Mouse (Mus musculus) ES-E14 (cell line): ENCODE measurements around the gene Malsu1. TPM values are rescaled to one million over a fixed set of nuclear protein-coding genes. Genes with fewer than 3 reads are reported as not detected.

Experiments
- DNase-seq: peaks from one replicate; pipeline ENCODE4 v3.0.0-alpha.2; 2013; ENCODE audit warnings: low read depth, low spot score
- H3K27ac ChIP-seq: 2 replicates; pipeline ENCODE4 v1.5.1; 2012; ENCODE audit warnings: low read depth, mild to moderate bottlenecking, low read length, moderate library complexity, mixed read lengths; ENCODE audit not compliant: poor library complexity, insufficient read depth, severe bottlenecking
- H3K36me3 ChIP-seq: 2 replicates; pipeline ENCODE4 v1.6.1; 2012; ENCODE audit warnings: mild to moderate bottlenecking, low read length, moderate library complexity, mixed read lengths; ENCODE audit not compliant: control insufficient read depth, poor library complexity, insufficient read depth, severe bottlenecking
- H3K4me1 ChIP-seq, 2 experiments: fragments of 150-350 bp in 1 of 2; sonication (generic) in 1 of 2; 2 replicates each; pipeline ENCODE4 v1.6.1; 2012; ENCODE audit warnings: low read length in 2 of 2, mild to moderate bottlenecking in 1 of 2, mixed read lengths in 1 of 2; ENCODE audit not compliant: control insufficient read depth in 2 of 2, insufficient read depth in 2 of 2, poor library complexity in 1 of 2
- H3K4me3 ChIP-seq, 2 experiments: fragments of 150-350 bp in 1 of 2; sonication (generic) in 1 of 2; 2 replicates each; pipeline ENCODE4 v1.5.1; 2012; ENCODE audit warnings: low read length in 2 of 2, low read depth in 1 of 2, mild to moderate bottlenecking in 1 of 2, mixed read lengths in 1 of 2; ENCODE audit not compliant: insufficient read depth in 1 of 2, poor library complexity in 1 of 2, severe bottlenecking in 1 of 2
- H3K9ac ChIP-seq: 2 replicates; pipeline ENCODE4 v1.6.1; 2012; ENCODE audit warnings: low read depth, mild to moderate bottlenecking, low read length, mixed read lengths; ENCODE audit not compliant: poor library complexity, insufficient read depth, severe bottlenecking
- H3K9me3 ChIP-seq: fragments of 150-350 bp; sonication (generic); 2 replicates; pipeline ENCODE4 v1.6.1; 2012; ENCODE audit warnings: low read depth, mild to moderate bottlenecking, low read length; ENCODE audit not compliant: control insufficient read depth, insufficient read depth
- CHD2 ChIP-seq: IDR thresholded peaks from 2 replicates; pipeline ENCODE4 v1.6.1; 2014; ENCODE audit warnings: mild to moderate bottlenecking, low read depth, low read length, inconsistent platforms
- HCFC1 ChIP-seq: IDR thresholded peaks from 2 replicates; pipeline ENCODE4 v1.6.1; 2012; ENCODE audit warnings: low read length, inconsistent platforms, borderline replicate concordance; ENCODE audit not compliant: insufficient read depth
- MAFK ChIP-seq: IDR thresholded peaks from 2 replicates; pipeline ENCODE4 v1.6.1; 2014; ENCODE audit warnings: mild to moderate bottlenecking, low read depth, low read length, inconsistent platforms; ENCODE audit not compliant: insufficient read depth
- ZC3H11A ChIP-seq: IDR thresholded peaks from 2 replicates; pipeline ENCODE4 v1.6.1; 2012; ENCODE audit warnings: low read depth, mild to moderate bottlenecking, inconsistent platforms, low read length, borderline replicate concordance
- ZNF384 ChIP-seq: IDR thresholded peaks from 2 replicates; pipeline ENCODE4 v1.6.1; 2012; ENCODE audit warnings: low read depth, low read length, inconsistent platforms
- in situ Hi-C, 2 experiments: fragments of 600-800 bp; cut with MboI; formaldehyde crosslinking; loops; one replicate each; pipeline ENCODE4 v1.15.1; 2025; ENCODE audit warnings: low sequenced_read_pairs in 2 of 2, inconsistent platforms in 1 of 2; ENCODE audit not compliant: unreplicated experiment in 2 of 2
- total RNA-seq: library from RNA; depleted of rRNA; stranded (reverse); fragments of 300-350 nt; gene quantifications from 2 replicates; pipeline ENCODE4 v1.2.3, GENCODE M21; 2012

Malsu1 gene
- total RNA-seq, 1 experiment: 28.8 TPM

- in situ Hi-C loops: no loop called here
- H3K4me3 ChIP-seq: no peak overlapping the region
- TF ChIP-seq MAFK: no peak
- no peak for TF ChIP-seq ZC3H11A
- TF ChIP-seq HCFC1: no peak
- no peak for TF ChIP-seq CHD2
- TF ChIP-seq ZNF384: no peak
- no peak overlapping the region for H3K9ac ChIP-seq
- H3K36me3 ChIP-seq: peaks cover 2% of the 10 kb centered on the region
- no peak overlapping the region for H3K27ac ChIP-seq
- DNase-seq: no peak
- H3K4me1 ChIP-seq: peaks cover 0 to 6% of the 10 kb centered on the region in 2 experiments; a peak in 2 of 4 replicates
- no peaks in the 10 kb centered on the region for H3K9me3 ChIP-seq
Measured at GRCm38 (mm10) chr6:49077894-49078293, 4.3 kb downstream of the Malsu1 start.

GRCm38 (mm10) chr6:49079313-49079712, 5.7 kb downstream of the Malsu1 start:
- no peaks in the 10 kb centered on the region for H3K9me3 ChIP-seq
- in situ Hi-C loops: no loop called here
- H3K4me1 ChIP-seq: peaks cover 1 to 6% of the 10 kb centered on the region in 2 experiments; a peak in 2 of 4 replicates
- H3K4me3 ChIP-seq: no peak overlapping the region
- TF ChIP-seq ZC3H11A: no peak
- TF ChIP-seq MAFK: no peak
- H3K36me3 ChIP-seq: peaks cover 10% of the 10 kb centered on the region
- no peak overlapping the region for H3K27ac ChIP-seq
- no peak overlapping the region for H3K9ac ChIP-seq
- DNase-seq: no peak

- no peak for DNase-seq
- Histone ChIP-seq H3K4me1 (0 out of 4 replicates have a peak, but pooled peaks cover 0 to 3% of the 10 kb centered on the region in 2 experiments), H3K27ac (no peak overlapping the region), H3K36me3 (peaks cover 26% of the 10 kb centered on the region), H3K4me3 (no peak overlapping the region), H3K9ac (no peak overlapping the region), H3K9me3 (no peaks in the 10 kb centered on the region)
- TF ChIP-seq MAFK: no peak
- no peak for TF ChIP-seq CHD2
- TF ChIP-seq ZC3H11A: no peak
- TF ChIP-seq ZNF384: no peak
- no peak for TF ChIP-seq HCFC1
- in situ Hi-C loops: no loop called here
Measured at GRCm38 (mm10) chr6:49083008-49083407, 9.4 kb downstream of the Malsu1 start.

GRCm38 (mm10) chr6:49094968-49095367, 21.4 kb downstream of the Malsu1 start:
- H3K9me3 ChIP-seq: no peaks in the 10 kb centered on the region
- no peak overlapping the region for H3K4me3 ChIP-seq
- H3K36me3 ChIP-seq: peaks cover 22% of the 10 kb centered on the region; the same call in 1 of the 2 replicates
- H3K4me1 ChIP-seq: peaks cover 16 to 18% of the 10 kb centered on the region in 2 experiments
- no peak for TF ChIP-seq MAFK
- TF ChIP-seq ZC3H11A: no peak
- no peak for TF ChIP-seq ZNF384
- H3K27ac ChIP-seq: no peak overlapping the region
- in situ Hi-C loops: no loop called here
- H3K9ac ChIP-seq: no peak overlapping the region
- DNase-seq: no peak

GRCm38 (mm10) chr6:49096421-49096820, 22.8 kb downstream of the Malsu1 start:
- Histone ChIP-seq H3K36me3 (peaks cover 16% of the 10 kb centered on the region; the same call in 1 of the 2 replicates), H3K4me1 (peaks cover 18 to 19% of the 10 kb centered on the region in 2 experiments), H3K27ac (no peak overlapping the region), H3K9ac (no peak overlapping the region), H3K4me3 (no peak overlapping the region), H3K9me3 (no peaks in the 10 kb centered on the region)
- TF ChIP-seq ZNF384: no peak
- TF ChIP-seq CHD2: no peak
- no peak for TF ChIP-seq HCFC1
- TF ChIP-seq ZC3H11A: no peak
- no peak for TF ChIP-seq MAFK
- in situ Hi-C loops: no loop called here
- no peak for DNase-seq
